ENCODE assay signal across 21 mouse cellular contexts in the genomic region with DNA sequence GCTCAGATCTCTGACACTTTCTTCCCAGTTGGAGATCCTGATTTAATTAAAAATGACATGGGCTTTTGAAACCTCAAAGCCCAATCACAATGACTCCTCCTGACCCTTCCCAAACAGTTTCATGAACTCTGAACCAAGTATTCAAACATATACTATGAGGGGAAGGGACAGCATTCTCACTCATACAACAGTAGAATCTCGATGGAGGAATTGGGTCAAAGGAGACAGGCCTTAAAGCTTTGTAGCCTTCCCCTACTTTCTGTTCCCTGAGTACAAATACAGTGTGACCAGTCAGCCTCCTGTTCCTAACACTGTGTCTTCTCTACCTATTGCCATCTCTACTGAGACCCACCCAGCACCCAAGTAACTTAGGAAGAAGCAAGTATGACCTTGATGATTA.
DNase-seq lines count a peak whose midpoint lies in the region; ATAC-seq lines count a peak whose summit lies in the region.
"Had no signal": no experiment of that assay in that cellular context is flagged by ENCODE, and none has a peak within 500 bp of the region (broad histone marks: within the 10 kb centered on the region; RNA-seq: fewer than 3 reads in every experiment).

No protein-coding gene starts in this region.

- H3K4me3 ChIP-seq in hindbrain, embryonic 10.5 days, result no peak overlapping the region
- no peak overlapping the region for H3K4me3 ChIP-seq in hindbrain, embryonic 13.5 days
- no peak overlapping the region for H3K4me3 ChIP-seq in midbrain, embryonic 11.5 days (ENCODE audit: low read depth, low read length)
- no peak overlapping the region for H3K4me3 ChIP-seq in midbrain, embryonic 14.5 days (replicated peaks; ENCODE audit: low read depth, low read length)

- H3K36me3 ChIP-seq in hindbrain, embryonic 10.5 days, result no peaks in the 10 kb centered on the region
- H3K36me3 ChIP-seq in hindbrain, embryonic 13.5 days, result no peaks in the 10 kb centered on the region
- H3K36me3 ChIP-seq in midbrain, embryonic 11.5 days (ENCODE audit: control insufficient read depth, insufficient read depth, low read length), result no peaks in the 10 kb centered on the region
- H3K36me3 ChIP-seq in midbrain, embryonic 14.5 days (ENCODE audit: control insufficient read depth, insufficient read depth, low read length), result no peaks in the 10 kb centered on the region
- H3K36me3 ChIP-seq: G1E had no signal

- no peak overlapping the region for H3K4me2 ChIP-seq in hindbrain, embryonic 13.5 days
- no peak overlapping the region for H3K4me2 ChIP-seq in midbrain, embryonic 11.5 days
- no peak overlapping the region for H3K4me2 ChIP-seq in midbrain, embryonic 14.5 days (ENCODE audit: low read length)

- peaks cover 7% of the 10 kb centered on the region for H3K4me1 ChIP-seq in hindbrain, embryonic 10.5 days (replicated peaks)
- H3K4me1 ChIP-seq in hindbrain, embryonic 13.5 days (replicated peaks), result no peaks in the 10 kb centered on the region
- H3K4me1 ChIP-seq in midbrain, embryonic 11.5 days (ENCODE audit: control insufficient read depth, insufficient read depth, low read length), result no peaks in the 10 kb centered on the region
- H3K4me1 ChIP-seq in midbrain, embryonic 14.5 days (ENCODE audit: control insufficient read depth, insufficient read depth, low read length), result no peaks in the 10 kb centered on the region

- intact Hi-C loops in heart, postnatal 14 days (cut with DNase I), result no loop called here

- WGBS in hindbrain, embryonic 10.5 days, result 36% methylated on average over 1 of the region's 1 CpGs
- WGBS in hindbrain, embryonic 13.5 days, result 32% methylated on average over 1 of the region's 1 CpGs
- 36% methylated on average over 1 of the region's 1 CpGs for WGBS in midbrain, embryonic 11.5 days
- 37% methylated on average over 1 of the region's 1 CpGs for WGBS in midbrain, embryonic 14.5 days

- no peaks in the 10 kb centered on the region for H3K27me3 ChIP-seq in hindbrain, embryonic 10.5 days (ENCODE audit: insufficient read depth, poor library complexity, severe bottlenecking)
- no peaks in the 10 kb centered on the region for H3K27me3 ChIP-seq in hindbrain, embryonic 13.5 days
- H3K27me3 ChIP-seq in midbrain, embryonic 11.5 days (ENCODE audit: control insufficient read depth, insufficient read depth, low read length), result no peaks in the 10 kb centered on the region
- no peaks in the 10 kb centered on the region for H3K27me3 ChIP-seq in midbrain, embryonic 14.5 days (ENCODE audit: control insufficient read depth, insufficient read depth, low read length)
- H3K27me3 ChIP-seq: CH12.LX, Patski had no signal

- no peaks in the 10 kb centered on the region for H3K9me3 ChIP-seq in hindbrain, embryonic 10.5 days
- H3K9me3 ChIP-seq in hindbrain, embryonic 13.5 days, result no peaks in the 10 kb centered on the region
- H3K9me3 ChIP-seq in midbrain, embryonic 11.5 days (ENCODE audit: control insufficient read depth, low read length), result no peaks in the 10 kb centered on the region
- H3K9me3 ChIP-seq in midbrain, embryonic 14.5 days (ENCODE audit: control insufficient read depth, low read length), result no peaks in the 10 kb centered on the region
- H3K9me3 ChIP-seq: G1E had no signal

- ATAC-seq in hindbrain, embryonic 13.5 days (ENCODE audit: low FRiP score), result no peak
- no peak for ATAC-seq in midbrain, embryonic 11.5 days (ENCODE audit: low FRiP score)
- no peak for ATAC-seq in midbrain, embryonic 14.5 days (ENCODE audit: low FRiP score, low TSS enrichment)
- ATAC-seq: activated CD4-positive, CD25-positive, alpha-beta regulatory T cell, adult 4 months; CD4-positive, CD25-positive, alpha-beta regulatory T cell, adult 4 months; Patski had no signal

- 0 out of 2 replicates have a peak overlapping the region, but pooled peaks have one; percentile 12 for H3K27ac ChIP-seq in hindbrain, embryonic 10.5 days
- no peak overlapping the region for H3K27ac ChIP-seq in hindbrain, embryonic 13.5 days
- no peak overlapping the region for H3K27ac ChIP-seq in midbrain, embryonic 11.5 days (ENCODE audit: low read depth, low read length)
- no peak overlapping the region for H3K27ac ChIP-seq in midbrain, embryonic 14.5 days (replicated peaks; ENCODE audit: low read depth, low read length)

- DNase-seq in heart, adult 11 months, result peak; percentile 68
- DNase-seq in heart, postnatal 14 days, result no peak
- DNase-seq in hindbrain, embryonic 10.5 days (ENCODE audit: low spot score), result no peak
- DNase-seq in midbrain, embryonic 11.5 days (ENCODE audit: low spot score, missing footprints), result peak; percentile 71
- no peak for DNase-seq in midbrain, embryonic 14.5 days
- DNase-seq: adrenal gland, adult 2 months; adrenal gland, adult 8-10 months; adrenal gland, postnatal 10 days; adrenal gland, postnatal 14 days; adrenal gland, postnatal 25 days; adrenal gland, postnatal 36 days; B cell, adult 2 months; cerebellum, adult 11 months; cerebellum, adult 11-12 months; cerebellum, adult 18-20 months had no signal

- H3K9ac ChIP-seq in hindbrain, embryonic 13.5 days, result no peak overlapping the region
- no peak overlapping the region for H3K9ac ChIP-seq in midbrain, embryonic 11.5 days (ENCODE audit: low read length)
- no peak overlapping the region for H3K9ac ChIP-seq in midbrain, embryonic 14.5 days (replicated peaks; ENCODE audit: low read length)

Comparison
In these comparisons a context has a peak if more than half of its experiments do, and no peak if none do; other contexts are left out.
1. DNase-seq: peak in heart, adult 11 months (single experiment) and midbrain, embryonic 11.5 days (single experiment); none in heart, postnatal 14 days (0 of 2), hindbrain, embryonic 10.5 days (single experiment) and midbrain, embryonic 14.5 days (single experiment).